Mouse (Mus musculus) left cerebral cortex, postnatal 10 days (tissue): Measurements from ENCODE around the gene Cd24a. TPM values are rescaled to one million over a fixed set of nuclear protein-coding genes. Genes with fewer than 3 reads are reported as not detected.

Source experiments
- DNase-seq, 2 experiments: peaks; one replicate each; pipeline ENCODE4 v3.0.0; 2021 to 2022; ENCODE audit warnings: low spot score in 2 of 2, mixed read lengths in 1 of 2; ENCODE audit errors: extremely low spot score in 1 of 2
- intact Hi-C: fragments of 180-260 bp; cut with DNase I; formaldehyde crosslinking; loops from one replicate; pipeline ENCODE4 v1.15.1; 2025
- total RNA-seq, 2 experiments: library from RNA; stranded (reverse); gene quantifications; 2 replicates each; pipeline ENCODE4 v1.2.3; 2021

Cd24a gene
- total RNA-seq, 2 experiments from 2014 or later, result 118 to 160 TPM

- intact Hi-C loops, result no loop called here
- DNase-seq, result no peak
Observed at GRCm38 (mm10) chr10:43611081-43611480, 33.0 kb downstream of the Cd24a start.

DNA sequence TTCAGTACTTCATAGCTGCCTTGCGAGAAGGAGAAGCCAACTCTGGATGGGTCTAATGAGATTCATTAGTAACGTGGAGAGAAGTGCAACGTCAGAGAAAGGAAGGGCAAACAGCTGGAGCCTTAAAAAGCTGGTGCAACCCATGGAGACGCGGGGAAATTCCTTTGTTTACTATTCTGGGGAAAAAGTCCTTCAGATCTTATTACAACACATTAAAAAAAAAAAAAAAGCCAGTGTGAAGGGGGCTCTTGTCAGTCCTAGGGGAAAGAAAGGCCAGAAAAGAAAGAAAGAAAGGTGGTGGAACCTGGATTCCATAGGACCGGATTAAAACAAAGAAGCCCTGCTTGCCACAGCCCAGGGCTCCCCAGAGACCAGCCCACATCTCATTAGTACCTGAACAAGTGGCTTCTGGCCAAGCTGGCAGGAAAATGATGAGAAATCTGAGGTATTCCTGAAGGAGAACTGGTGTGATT is 41.0 kb downstream of the Cd24a start:
- DNase-seq, result no peak
- intact Hi-C loops, result no loop called here

GRCm38 (mm10) chr10:43619939-43620338 is 41.9 kb downstream of the Cd24a start:
- intact Hi-C loops, result no loop called here
- DNase-seq, result no peak

- intact Hi-C loops, result no loop called here
- DNase-seq, result no peak
Observed at GRCm38 (mm10) chr10:43623510-43623909, 45.4 kb downstream of the Cd24a start.

GRCm38 (mm10) chr10:43624362-43624761 is 46.3 kb downstream of the Cd24a start:
- intact Hi-C loops, result no loop called here

DNA sequence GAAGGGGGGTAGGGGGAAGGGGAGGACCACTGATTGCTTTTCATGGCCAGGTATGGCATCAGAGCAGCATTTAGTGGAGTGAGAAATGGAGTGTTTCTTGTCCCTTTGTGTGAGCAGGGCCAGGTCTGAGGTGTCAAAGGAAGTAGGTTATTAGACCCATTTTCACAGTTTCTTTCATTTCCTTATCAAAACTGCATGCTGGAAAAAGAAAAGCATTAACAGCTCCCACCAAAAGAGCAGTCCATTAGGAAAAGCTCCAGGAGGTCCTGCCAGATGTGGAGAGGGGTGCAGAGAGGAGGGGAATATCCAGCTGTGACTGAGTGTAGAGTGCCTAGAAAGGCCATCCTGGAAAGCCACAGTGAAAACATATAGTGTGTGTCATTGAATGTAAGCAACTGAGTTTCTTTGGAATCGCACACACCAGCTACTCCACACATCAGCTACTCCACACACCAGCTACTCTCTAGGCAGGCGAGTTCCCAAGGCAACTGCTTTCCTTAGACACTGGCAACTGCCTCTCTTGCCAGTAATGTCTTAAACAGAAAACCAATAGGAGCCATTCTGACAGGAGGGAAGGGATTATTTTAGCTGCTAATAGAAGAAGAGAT is 46.8 kb downstream of the Cd24a start:
- peak in 1 of 2 experiments; percentile 25 for DNase-seq
- intact Hi-C loops, result no loop called here

More at GRCm38 (mm10) chr10:43624362-43624761, 46.3 kb downstream of the Cd24a start:
- no peak for DNase-seq

DNA sequence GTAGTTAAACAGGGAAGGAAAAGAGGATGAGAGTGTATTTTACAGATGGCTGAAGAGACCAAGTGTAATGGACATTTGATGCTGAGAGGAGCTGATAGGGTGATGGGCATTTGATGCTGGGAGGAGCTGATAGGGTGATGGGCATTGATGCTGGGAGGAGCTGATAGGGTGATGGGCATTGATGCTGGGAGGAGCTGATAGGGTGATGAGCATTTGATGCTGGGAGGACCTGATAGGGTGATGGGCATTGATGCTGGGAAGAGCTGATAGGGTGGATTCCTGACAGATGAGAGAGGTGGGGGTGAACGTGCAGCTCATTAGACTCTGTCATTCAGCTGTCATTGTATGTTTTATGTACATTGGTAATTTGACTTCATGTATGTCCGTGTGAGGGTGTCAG is 47.5 kb downstream of the Cd24a start:
- intact Hi-C loops, result no loop called here
- no peak for DNase-seq

- no peak for DNase-seq
- intact Hi-C loops, result no loop called here
Observed at GRCm38 (mm10) chr10:43629216-43629615, 51.1 kb downstream of the Cd24a start.

DNA sequence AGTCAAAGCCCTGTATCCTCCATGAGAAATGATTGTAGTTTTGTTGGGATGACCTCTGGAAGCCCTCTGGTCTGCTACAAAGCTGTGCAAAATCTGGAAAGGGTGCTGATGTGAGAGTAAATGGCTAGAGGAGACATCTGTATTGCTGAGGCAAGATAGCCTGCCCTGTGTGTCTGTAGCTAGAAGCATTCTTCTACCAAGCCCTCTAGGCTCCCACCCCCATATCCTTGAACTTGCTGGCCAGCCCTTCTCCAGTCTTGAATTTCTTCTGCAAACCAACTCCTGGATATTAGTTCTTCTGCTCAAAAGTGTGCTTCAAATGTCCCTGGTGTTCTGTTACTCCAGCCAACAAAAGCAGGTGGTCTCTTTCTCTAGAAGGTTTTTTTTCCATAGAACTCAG is 51.8 kb downstream of the Cd24a start:
- intact Hi-C loops, result no loop called here
- DNase-seq, result no peak

DNA sequence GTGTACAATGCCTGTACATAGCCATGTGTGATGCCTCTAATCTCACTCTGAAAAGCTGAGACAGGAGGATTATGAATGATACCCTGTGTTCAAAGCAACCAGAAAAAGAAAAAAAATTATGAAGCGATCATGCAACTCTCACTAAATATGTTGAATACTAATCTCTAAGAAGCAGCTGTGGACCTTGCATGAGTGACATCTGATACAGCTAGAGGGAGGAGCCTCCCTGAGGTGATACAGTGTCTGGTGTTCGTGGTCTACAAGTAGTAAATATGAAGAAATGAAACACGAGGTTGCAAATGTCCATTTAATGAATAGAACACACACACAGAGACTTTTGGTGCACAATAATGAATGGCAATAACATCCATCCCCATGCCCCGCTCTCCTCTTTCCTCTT is 52.5 kb downstream of the Cd24a start:
- intact Hi-C loops, result no loop called here
- no peak for DNase-seq

DNA sequence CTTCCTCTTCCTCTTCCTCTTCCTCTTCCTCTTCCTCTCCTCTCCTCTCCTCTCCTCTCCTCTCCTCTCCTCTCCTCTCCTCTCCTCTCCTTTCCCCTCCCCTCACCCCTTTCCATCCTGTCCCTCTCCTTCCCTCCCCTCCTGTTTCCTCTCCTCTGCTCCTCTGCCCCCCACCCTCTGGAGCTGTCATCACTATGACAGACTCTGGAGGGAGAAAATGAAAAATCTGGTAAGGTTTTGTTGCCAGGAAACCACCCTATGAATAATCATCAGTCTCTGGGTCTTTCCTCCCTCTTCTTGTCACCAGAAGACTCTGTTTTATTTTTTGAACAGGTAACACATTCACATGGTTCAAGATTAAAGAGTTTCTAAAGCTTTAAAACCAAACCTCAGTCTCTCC is 53.0 kb downstream of the Cd24a start:
- DNase-seq, result peak in 1 of 2 experiments; percentile 38

GRCm38 (mm10) chr10:43631639-43632354 is 53.7 kb downstream of the Cd24a start:
- intact Hi-C loops, result no loop called here

More for the DNA sequence above, 53.0 kb downstream of the Cd24a start:
- intact Hi-C loops, result no loop called here

DNA sequence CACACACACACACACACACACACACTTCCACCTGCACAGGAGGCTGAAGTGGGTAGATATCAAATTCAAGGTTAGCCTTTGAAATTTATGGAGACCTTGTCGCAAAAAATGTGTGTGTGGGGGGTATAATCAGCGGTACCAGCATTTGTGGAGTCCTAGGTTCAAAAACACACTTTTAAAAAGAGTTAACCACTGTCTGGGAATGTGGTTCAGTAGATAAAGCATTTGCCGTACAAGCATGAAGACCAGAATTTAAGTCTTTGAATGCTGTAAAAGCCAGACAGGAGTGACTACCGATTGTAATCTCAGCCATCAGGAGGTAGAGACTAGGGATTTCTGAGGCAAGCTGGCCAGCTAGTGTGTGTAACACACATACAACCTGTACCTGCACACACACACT is 55.0 kb downstream of the Cd24a start:
- no peak for DNase-seq
- intact Hi-C loops, result no loop called here

More at GRCm38 (mm10) chr10:43631639-43632354, 53.7 kb downstream of the Cd24a start:
- no peak for DNase-seq

Other genes starting within 250 kb of the Cd24a start
- gene Bend3, start 99.5 kb upstream of the Cd24a start, total RNA-seq, result 1 to 10 TPM; 5.6 to 7.4 TPM
- gene Gm9803, start 54.2 kb upstream of the Cd24a start, total RNA-seq, result not detected
- 10 to 100 TPM; 45.6 to 50.6 TPM for gene 1700021F05Rik, start 37.3 kb upstream of the Cd24a start, total RNA-seq